Mouse (Mus musculus) neural tube, embryonic 12.5 days (tissue): Measurements from ENCODE around the gene Mpzl1. TPM values are rescaled to one million over a fixed set of nuclear protein-coding genes. Genes with fewer than 3 reads are reported as not detected.
A peak's percentile ranks its signal among the peaks of the same experiment; 100 is the strongest.
"Not testable (repeated sequence)": the region's sequence is repeated elsewhere in the genome, so short reads cannot be mapped to it uniquely, and the experiment has no call there.

ENCODE experiments used
- ATAC-seq: fragments of 200-750 bp; cut with Nextera tagmentation; 2 replicates; pipeline ENCODE4 v1.8.0; 2017; ENCODE audit warnings: low read depth, mild to moderate bottlenecking, moderate TSS enrichment, moderate library complexity; ENCODE audit not compliant: low FRiP score
- H3K27ac ChIP-seq: fragments of 300-500 bp; sonication (generic); 2 replicates; pipeline ENCODE4 v1.5.1; 2016
- H3K27me3 ChIP-seq: fragments of 300-500 bp; sonication (generic); replicated peaks from 2 replicates; pipeline ENCODE4 v1.6.1; 2016; ENCODE audit warnings: mild to moderate bottlenecking
- H3K36me3 ChIP-seq: fragments of 300-500 bp; sonication (generic); 2 replicates; pipeline ENCODE4 v1.6.1; 2016; ENCODE audit warnings: mild to moderate bottlenecking
- H3K4me1 ChIP-seq: fragments of 300-500 bp; sonication (generic); 2 replicates; pipeline ENCODE4 v1.6.1; 2016
- H3K4me2 ChIP-seq: fragments of 300-500 bp; sonication (generic); replicated peaks from 2 replicates; pipeline ENCODE4 v1.6.1; 2016; ENCODE audit warnings: mild to moderate bottlenecking
- H3K4me3 ChIP-seq: fragments of 300-500 bp; sonication (generic); 2 replicates; pipeline ENCODE4 v1.5.1; 2016
- H3K9ac ChIP-seq: fragments of 300-500 bp; sonication (generic); 2 replicates; pipeline ENCODE4 v1.6.1; 2016; ENCODE audit warnings: mild to moderate bottlenecking
- H3K9me3 ChIP-seq: fragments of 300-500 bp; sonication (generic); 2 replicates; pipeline ENCODE4 v1.6.1; 2016; ENCODE audit warnings: mild to moderate bottlenecking
- WGBS: fragments of 180-500 bp; shearing (Covaris S2); methylation state at CpG from one replicate; pipeline ENCODE4 v1.1.7; 2016; 5-methylcytosine and 5-hydroxymethylcytosine counted together
- polyA plus RNA-seq: library from polyadenylated mRNA; unstranded; fragments of >200 nt; fragmentation: Nextera tagmentation; extraction: Ambion mirVana; gene quantifications from 2 replicates; pipeline ENCODE4 v1.2.1, GENCODE M21; 2016

Gene Mpzl1
- polyA plus RNA-seq, result 140 and 147 TPM in 2 replicates

GRCm38 (mm10) chr1:165634151-165634884, at the start of gene Mpzl1:
Gene Mpzl1, minus strand, starts transcription at chr1:165634538.
- Histone ChIP-seq H3K4me1 (peaks cover 40% of the 10 kb centered on the region), H3K27ac (peak within 1 kb of the TSS; percentile 93), H3K4me3 (peak within 1 kb of the TSS; percentile 81), H3K4me2 (peak within 1 kb of the TSS; percentile 69), H3K9ac (peak within 1 kb of the TSS; percentile 89), H3K27me3 (no peaks in the 10 kb centered on the region), H3K9me3 (no peaks in the 10 kb centered on the region), H3K36me3 (no peaks in the 10 kb centered on the region)
- under 1% methylated on average over 71 of the region's 73 CpGs for whole genome bisulfite sequencing
- ATAC-seq, result peak; percentile 100

- no peak for ATAC-seq
- WGBS, result 84% methylated on average over 18 of the region's 18 CpGs
- Histone ChIP-seq H3K27me3 (no peaks in the 10 kb centered on the region), H3K9me3 (no peaks in the 10 kb centered on the region), H3K27ac (no peak overlapping the region), H3K36me3 (no peaks in the 10 kb centered on the region), H3K4me1 (no peaks in the 10 kb centered on the region), H3K9ac (no peak overlapping the region), H3K4me2 (no peak overlapping the region), H3K4me3 (no peak overlapping the region)
Observed at GRCm38 (mm10) chr1:165682056-165682853, 47.9 kb upstream of the Mpzl1 start.

GRCm38 (mm10) chr1:165681045-165681794, 46.9 kb upstream of the Mpzl1 start:
- Histone ChIP-seq H3K9ac (no peak overlapping the region), H3K27me3 (no peaks in the 10 kb centered on the region), H3K27ac (no peak overlapping the region), H3K4me1 (no peaks in the 10 kb centered on the region), H3K9me3 (no peaks in the 10 kb centered on the region), H3K4me3 (no peak overlapping the region), H3K4me2 (no peak overlapping the region), H3K36me3 (no peaks in the 10 kb centered on the region)
- ATAC-seq, result no peak
- WGBS, result 69% methylated on average over 13 of the region's 13 CpGs

GRCm38 (mm10) chr1:165680086-165680485, 45.7 kb upstream of the Mpzl1 start:
- not testable (repeated sequence) for H3K36me3 ChIP-seq, H3K9me3 ChIP-seq, H3K4me2 ChIP-seq, H3K27me3 ChIP-seq, H3K9ac ChIP-seq, H3K4me3 ChIP-seq, ATAC-seq, H3K4me1 ChIP-seq, H3K27ac ChIP-seq

- H3K27ac ChIP-seq, result no peak overlapping the region
- no peaks in the 10 kb centered on the region for H3K27me3 ChIP-seq
- no peak overlapping the region for H3K4me2 ChIP-seq
- no peaks in the 10 kb centered on the region for H3K9me3 ChIP-seq
- no peaks in the 10 kb centered on the region for H3K36me3 ChIP-seq
- WGBS, result 51% methylated on average over 3 of the region's 3 CpGs
- H3K9ac ChIP-seq, result no peak overlapping the region
- H3K4me3 ChIP-seq, result no peak overlapping the region
- H3K4me1 ChIP-seq, result no peaks in the 10 kb centered on the region
- no peak for ATAC-seq
Observed at GRCm38 (mm10) chr1:165679618-165679997, 45.3 kb upstream of the Mpzl1 start.

- Histone ChIP-seq H3K9ac (no peak overlapping the region), H3K27ac (no peak overlapping the region), H3K9me3 (no peaks in the 10 kb centered on the region), H3K36me3 (no peaks in the 10 kb centered on the region), H3K27me3 (no peaks in the 10 kb centered on the region), H3K4me3 (no peak overlapping the region), H3K4me2 (no peak overlapping the region), H3K4me1 (no peaks in the 10 kb centered on the region)
- 72% methylated on average over 15 of the region's 15 CpGs for WGBS
- no peak for ATAC-seq
Observed at GRCm38 (mm10) chr1:165678861-165679617, 44.7 kb upstream of the Mpzl1 start.

- Histone ChIP-seq H3K4me3 (no peak overlapping the region), H3K27ac (no peak overlapping the region), H3K36me3 (no peaks in the 10 kb centered on the region), H3K9ac (no peak overlapping the region), H3K4me1 (no peaks in the 10 kb centered on the region), H3K4me2 (no peak overlapping the region), H3K9me3 (no peaks in the 10 kb centered on the region), H3K27me3 (no peaks in the 10 kb centered on the region)
- ATAC-seq, result no peak
- WGBS, result 72% methylated on average over 4 of the region's 4 CpGs
Observed at GRCm38 (mm10) chr1:165677558-165677957, 43.2 kb upstream of the Mpzl1 start.

- Histone ChIP-seq H3K36me3 (no peaks in the 10 kb centered on the region), H3K9me3 (no peaks in the 10 kb centered on the region), H3K4me3 (no peak overlapping the region), H3K4me1 (no peaks in the 10 kb centered on the region), H3K27me3 (no peaks in the 10 kb centered on the region), H3K27ac (no peak overlapping the region), H3K9ac (no peak overlapping the region), H3K4me2 (no peak overlapping the region)
- ATAC-seq, result no peak
- 70% methylated on average over 3 of the region's 3 CpGs for WGBS
Observed at GRCm38 (mm10) chr1:165676993-165677392, 42.7 kb upstream of the Mpzl1 start.

GRCm38 (mm10) chr1:165675167-165675566, 40.8 kb upstream of the Mpzl1 start:
- Histone ChIP-seq H3K4me1 (no peaks in the 10 kb centered on the region), H3K4me2 (no peak overlapping the region), H3K27ac (no peak overlapping the region), H3K9ac (no peak overlapping the region), H3K4me3 (no peak overlapping the region), H3K27me3 (no peaks in the 10 kb centered on the region), H3K36me3 (no peaks in the 10 kb centered on the region), H3K9me3 (no peaks in the 10 kb centered on the region)
- WGBS, result 90% methylated on average over 9 of the region's 9 CpGs
- ATAC-seq, result no peak

GRCm38 (mm10) chr1:165672355-165672754, 38.0 kb upstream of the Mpzl1 start:
- Histone ChIP-seq H3K4me3 (no peak overlapping the region), H3K4me2 (no peak overlapping the region), H3K4me1 (no peaks in the 10 kb centered on the region), H3K36me3 (no peaks in the 10 kb centered on the region), H3K27ac (no peak overlapping the region), H3K9me3 (no peaks in the 10 kb centered on the region), H3K9ac (no peak overlapping the region), H3K27me3 (no peaks in the 10 kb centered on the region)
- 74% methylated on average over 9 of the region's 9 CpGs for WGBS
- no peak for ATAC-seq

- Histone ChIP-seq H3K9me3 (no peaks in the 10 kb centered on the region), H3K27ac (no peak overlapping the region), H3K4me3 (no peak overlapping the region), H3K36me3 (no peaks in the 10 kb centered on the region), H3K9ac (no peak overlapping the region), H3K27me3 (no peaks in the 10 kb centered on the region), H3K4me1 (no peaks in the 10 kb centered on the region), H3K4me2 (no peak overlapping the region)
- 86% methylated on average over 6 of the region's 6 CpGs for WGBS
- no peak for ATAC-seq
Observed at GRCm38 (mm10) chr1:165670056-165670455, 35.7 kb upstream of the Mpzl1 start.

GRCm38 (mm10) chr1:165668904-165669303, 34.6 kb upstream of the Mpzl1 start:
- no peak overlapping the region for H3K4me2 ChIP-seq
- ATAC-seq, result no peak
- H3K9me3 ChIP-seq, result no peaks in the 10 kb centered on the region
- H3K4me1 ChIP-seq, result 0 out of 2 replicates have a peak, but pooled peaks cover under 1% of the 10 kb centered on the region
- no peak overlapping the region for H3K4me3 ChIP-seq
- no peaks in the 10 kb centered on the region for H3K36me3 ChIP-seq
- no peak overlapping the region for H3K27ac ChIP-seq
- no peak overlapping the region for H3K9ac ChIP-seq
- no peaks in the 10 kb centered on the region for H3K27me3 ChIP-seq
- WGBS, result 74% methylated on average over 4 of the region's 4 CpGs
